17 mouse cellular contexts compared by ENCODE assay signal in the genomic region with DNA sequence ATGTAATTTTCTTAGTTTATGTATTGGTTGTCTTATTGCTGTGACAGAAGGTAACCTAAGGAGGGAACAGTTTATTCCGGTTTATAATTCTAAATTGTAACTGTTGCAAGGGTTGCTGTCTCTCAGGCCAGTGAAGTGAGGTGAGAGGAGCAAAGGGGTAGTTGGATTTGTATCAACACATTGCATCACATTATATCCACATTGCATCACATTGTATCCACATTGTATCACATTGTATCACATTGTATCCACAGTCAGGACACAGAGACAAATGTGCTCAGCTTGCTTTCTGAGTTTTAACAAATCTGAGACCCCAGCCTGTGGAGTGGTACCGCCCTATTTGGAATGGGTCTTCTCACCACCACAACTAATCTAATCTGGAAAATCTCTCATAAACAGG. TPM values are rescaled to one million over a fixed set of nuclear protein-coding genes. Genes with fewer than 3 reads are reported as not detected.
DNase-seq lines count a peak whose midpoint lies in the region; ATAC-seq and TF ChIP-seq lines count a peak whose summit lies in the region.
"Had no signal": no experiment of that assay in that cellular context is flagged by ENCODE, and none has a peak within 500 bp of the region (broad histone marks: within the 10 kb centered on the region; RNA-seq: fewer than 3 reads in every experiment).

No protein-coding gene starts in this region.

- peak; percentile 72 for ATAC-seq in liver, embryonic 16.5 days (ENCODE audit: low read depth)
- no peak for ATAC-seq in liver, embryonic 11.5 days (replicated peaks; ENCODE audit: low FRiP score)
- 0 out of 2 replicates have a peak, but pooled peaks have one; percentile 41 for ATAC-seq in megakaryocyte, adult 5-6 weeks (ENCODE audit: poor library complexity, severe bottlenecking)
- ATAC-seq: forebrain, embryonic 15.5 days had no signal

- no peak for TF ChIP-seq CTCF in embryonic fibroblast, embryonic 13.5 days (IDR thresholded peaks at IDR 0.05; ENCODE audit: borderline replicate concordance, insufficient read depth, low read length)

- H3K9ac ChIP-seq in liver, embryonic 16.5 days (ENCODE audit: low read depth, low read length) = no peak overlapping the region
- H3K9ac ChIP-seq in liver, embryonic 11.5 days (ENCODE audit: low read depth, low read length) = no peak overlapping the region
- H3K9ac ChIP-seq: forebrain, embryonic 15.5 days; heart, embryonic 13.5 days; hindbrain, embryonic 15.5 days had no signal

- DNase-seq in liver, embryonic 11.5 days (ENCODE audit: low spot score) = no peak
- no peak for DNase-seq in layer of hippocampus, adult 9-11 months
- no peak for DNase-seq in layer of hippocampus, postnatal 36 days
- DNase-seq: cerebellum, adult 2 months; cerebellum, postnatal 10 days; gastrocnemius, postnatal 14 days; heart, adult 11 months; heart, postnatal 36 days had no signal

- no peaks in the 10 kb centered on the region for H3K36me3 ChIP-seq in liver, embryonic 16.5 days (ENCODE audit: control insufficient read depth, insufficient read depth)
- no peaks in the 10 kb centered on the region for H3K36me3 ChIP-seq in liver, embryonic 11.5 days (ENCODE audit: control insufficient read depth, insufficient read depth, low read length)
- H3K36me3 ChIP-seq: embryonic facial prominence, embryonic 10.5 days; forebrain, embryonic 10.5 days; forebrain, embryonic 15.5 days; heart, embryonic 13.5 days; hindbrain, embryonic 15.5 days had no signal

- no peak overlapping the region for H3K4me3 ChIP-seq in liver, embryonic 16.5 days (ENCODE audit: low read depth, low read length)
- H3K4me3 ChIP-seq in liver, embryonic 11.5 days (ENCODE audit: low read depth, low read length) = no peak overlapping the region
- H3K4me3 ChIP-seq in embryonic fibroblast, embryonic 13.5 days (ENCODE audit: insufficient read depth, low read length) = no peak overlapping the region
- H3K4me3 ChIP-seq: embryonic facial prominence, embryonic 10.5 days; erythroblast, embryonic 14.5 days; forebrain, embryonic 10.5 days; forebrain, embryonic 15.5 days; heart, embryonic 13.5 days; hindbrain, embryonic 15.5 days had no signal

- no peak for TF ChIP-seq POLR2A in embryonic fibroblast, embryonic 13.5 days (IDR thresholded peaks at IDR 0.05; ENCODE audit: low read depth, low read length)

- H3K27ac ChIP-seq in liver, embryonic 16.5 days (ENCODE audit: low read length) = no peak overlapping the region
- no peak overlapping the region for H3K27ac ChIP-seq in liver, embryonic 11.5 days (ENCODE audit: low read depth, low read length)
- peak overlapping the region; percentile 82 for H3K27ac ChIP-seq in embryonic fibroblast, embryonic 13.5 days (ENCODE audit: insufficient read depth, low read length)
- H3K27ac ChIP-seq: embryonic facial prominence, embryonic 10.5 days; forebrain, embryonic 10.5 days; forebrain, embryonic 15.5 days; heart, embryonic 13.5 days; hindbrain, embryonic 15.5 days had no signal

- no peaks in the 10 kb centered on the region for H3K9me3 ChIP-seq in liver, embryonic 16.5 days (replicated peaks; ENCODE audit: control insufficient read depth, low read length)
- no peaks in the 10 kb centered on the region for H3K9me3 ChIP-seq in liver, embryonic 11.5 days (ENCODE audit: control insufficient read depth, low read length)
- H3K9me3 ChIP-seq: embryonic facial prominence, embryonic 10.5 days; forebrain, embryonic 10.5 days; forebrain, embryonic 15.5 days; heart, embryonic 13.5 days; hindbrain, embryonic 15.5 days had no signal

- H3K4me1 ChIP-seq in liver, embryonic 16.5 days (ENCODE audit: control insufficient read depth, low read depth, low read length) = peaks cover 5% of the 10 kb centered on the region
- H3K4me1 ChIP-seq in liver, embryonic 11.5 days (replicated peaks; ENCODE audit: control insufficient read depth, insufficient read depth, low read length) = no peaks in the 10 kb centered on the region
- H3K4me1 ChIP-seq in embryonic fibroblast, embryonic 13.5 days (ENCODE audit: control insufficient read depth, insufficient read depth, low read length) = peaks cover 29% of the 10 kb centered on the region
- H3K4me1 ChIP-seq: forebrain, embryonic 15.5 days had no signal

- no peaks in the 10 kb centered on the region for H3K27me3 ChIP-seq in liver, embryonic 16.5 days (ENCODE audit: control insufficient read depth, insufficient read depth, low read depth, low read length)
- H3K27me3 ChIP-seq in liver, embryonic 11.5 days (replicated peaks; ENCODE audit: control insufficient read depth, insufficient read depth, low read length) = no peaks in the 10 kb centered on the region
- H3K27me3 ChIP-seq: forebrain, embryonic 15.5 days; heart, embryonic 13.5 days; hindbrain, embryonic 15.5 days had no signal

- 63% methylated on average over 2 of the region's 2 CpGs for WGBS in liver, embryonic 16.5 days (ENCODE audit: insufficient replicate concordance)
- WGBS in liver, embryonic 11.5 days = 83% methylated on average over 2 of the region's 2 CpGs

- H3K4me2 ChIP-seq in liver, embryonic 16.5 days (ENCODE audit: low read depth, low read length) = no peak overlapping the region
- no peak overlapping the region for H3K4me2 ChIP-seq in liver, embryonic 11.5 days
- H3K4me2 ChIP-seq: forebrain, embryonic 15.5 days; heart, embryonic 13.5 days; hindbrain, embryonic 15.5 days had no signal

RNA-seq across cellular contexts. Expression of a gene that starts 41.6 kb away (rescaled TPM):
- 0.64 and 0.92 TPM in 2 replicates for polyA plus RNA-seq in liver, embryonic 16.5 days (2015; fragmentation: Nextera tagmentation; extraction: Ambion mirVana)
- polyA plus RNA-seq in liver, embryonic 11.5 days (2014; fragmentation: Nextera tagmentation; extraction: Ambion mirVana) = 4.5 and 4.6 TPM in 2 replicates
- 2.6 and 3.5 TPM in 2 replicates for polyA plus RNA-seq in embryonic fibroblast, embryonic 13.5 days (2011; ENCODE audit: insufficient read length, low read depth, missing spikeins)
- total RNA-seq in megakaryocyte, adult 5-6 weeks (2015) = not detected in 2 replicates
- total RNA-seq in megakaryocyte, adult 5-6 weeks (2017) = not detected in 2 replicates
- total RNA-seq in layer of hippocampus, postnatal 36 days (2021) = 100 to 1,000 TPM; 174 to 190 TPM
